Mouse (Mus musculus) lung, embryonic 15.5 days (tissue): ENCODE measurements at regions not wholly inside any gene's neighbourhood (a gene's known extent, or its start where the extent isn't known, plus 50 kb on each side); places are given as distances from the start of the nearest gene placed in this dataset.

ENCODE experiments used
- ATAC-seq: fragments of 200-750 bp; cut with Nextera tagmentation; 2 replicates; pipeline ENCODE4 v1.8.0; 2017; ENCODE audit warnings: moderate number of reproducible peaks, borderline replicate concordance; ENCODE audit not compliant: low FRiP score, low TSS enrichment; ENCODE audit errors: extremely low read depth
- H3K27ac ChIP-seq: fragments of 300-500 bp; sonication (generic); 2 replicates; pipeline ENCODE4 v1.5.1; 2015; ENCODE audit warnings: moderate library complexity, mild to moderate bottlenecking, inconsistent platforms
- H3K27me3 ChIP-seq: fragments of 300-500 bp; sonication (generic); 2 replicates; pipeline ENCODE4 v1.6.1; 2015; ENCODE audit warnings: inconsistent platforms
- H3K36me3 ChIP-seq: fragments of 300-500 bp; sonication (generic); 2 replicates; pipeline ENCODE4 v1.6.1; 2015; ENCODE audit warnings: inconsistent platforms
- H3K4me1 ChIP-seq: fragments of 300-500 bp; sonication (generic); 2 replicates; pipeline ENCODE4 v1.6.1; 2015; ENCODE audit warnings: inconsistent platforms
- H3K4me2 ChIP-seq: fragments of 300-500 bp; sonication (generic); 2 replicates; pipeline ENCODE4 v1.6.1; 2015; ENCODE audit warnings: inconsistent platforms, mild to moderate bottlenecking, moderate library complexity
- H3K4me3 ChIP-seq: fragments of 300-500 bp; sonication (generic); 2 replicates; pipeline ENCODE4 v1.5.1; 2015; ENCODE audit warnings: mild to moderate bottlenecking, inconsistent platforms
- H3K9ac ChIP-seq: fragments of 300-500 bp; sonication (generic); 2 replicates; pipeline ENCODE4 v1.6.1; 2015; ENCODE audit warnings: inconsistent platforms
- H3K9me3 ChIP-seq: fragments of 300-500 bp; sonication (generic); 2 replicates; pipeline ENCODE4 v1.6.1; 2016; ENCODE audit warnings: inconsistent platforms
- WGBS: fragments of 180-500 bp; shearing (Covaris S2); methylation state at CpG from one replicate; pipeline ENCODE4 v1.1.7; 2015; 5-methylcytosine and 5-hydroxymethylcytosine counted together

- ATAC-seq, result peak; percentile 35; the same call in 1 of the 2 replicates
- no peak overlapping the region for H3K27ac ChIP-seq
- no peaks in the 10 kb centered on the region for H3K27me3 ChIP-seq
- WGBS, result 29% methylated on average over 6 of the region's 6 CpGs
- H3K9ac ChIP-seq, result no peak overlapping the region
- no peak overlapping the region for H3K4me2 ChIP-seq
- H3K4me3 ChIP-seq, result no peak overlapping the region
- no peaks in the 10 kb centered on the region for H3K36me3 ChIP-seq
- H3K9me3 ChIP-seq, result no peaks in the 10 kb centered on the region
- no peaks in the 10 kb centered on the region for H3K4me1 ChIP-seq
Observed at GRCm38 (mm10) chr16:70103791-70104378, 209.9 kb upstream of the Gbe1 start.

GRCm38 (mm10) chr16:70141466-70141865, 172.3 kb upstream of the Gbe1 start:
- H3K27ac ChIP-seq, result no peak overlapping the region
- no peaks in the 10 kb centered on the region for H3K27me3 ChIP-seq
- no peaks in the 10 kb centered on the region for H3K36me3 ChIP-seq
- H3K9me3 ChIP-seq, result no peaks in the 10 kb centered on the region
- 53% methylated on average over 3 of the region's 3 CpGs for WGBS
- no peak overlapping the region for H3K9ac ChIP-seq
- no peak overlapping the region for H3K4me2 ChIP-seq
- no peak overlapping the region for H3K4me3 ChIP-seq
- no peaks in the 10 kb centered on the region for H3K4me1 ChIP-seq
- ATAC-seq, result no peak

GRCm38 (mm10) chr16:70147673-70148359, 165.9 kb upstream of the Gbe1 start:
- no peak for ATAC-seq
- Histone ChIP-seq H3K4me1 (no peaks in the 10 kb centered on the region), H3K4me3 (no peak overlapping the region), H3K9me3 (no peaks in the 10 kb centered on the region), H3K36me3 (no peaks in the 10 kb centered on the region), H3K27ac (no peak overlapping the region), H3K27me3 (no peaks in the 10 kb centered on the region), H3K9ac (no peak overlapping the region), H3K4me2 (no peak overlapping the region)
- WGBS, result 72% methylated on average over 10 of the region's 10 CpGs

- no peaks in the 10 kb centered on the region for H3K4me1 ChIP-seq
- H3K27me3 ChIP-seq, result no peaks in the 10 kb centered on the region
- 72% methylated on average over 7 of the region's 7 CpGs for WGBS
- H3K4me2 ChIP-seq, result no peak overlapping the region
- no peaks in the 10 kb centered on the region for H3K9me3 ChIP-seq
- no peaks in the 10 kb centered on the region for H3K36me3 ChIP-seq
- no peak overlapping the region for H3K9ac ChIP-seq
- no peak for ATAC-seq
- no peak overlapping the region for H3K4me3 ChIP-seq
- no peak overlapping the region for H3K27ac ChIP-seq
Observed at GRCm38 (mm10) chr16:70154587-70154986, 159.2 kb upstream of the Gbe1 start.

GRCm38 (mm10) chr16:70160539-70160938, 153.2 kb upstream of the Gbe1 start:
- no peak overlapping the region for H3K27ac ChIP-seq
- no peak for ATAC-seq

GRCm38 (mm10) chr16:70175140-70175539, 138.6 kb upstream of the Gbe1 start:
- Histone ChIP-seq H3K4me1 (no peaks in the 10 kb centered on the region), H3K9me3 (no peaks in the 10 kb centered on the region), H3K27me3 (no peaks in the 10 kb centered on the region), H3K36me3 (no peaks in the 10 kb centered on the region), H3K4me3 (no peak overlapping the region), H3K9ac (no peak overlapping the region), H3K27ac (no peak overlapping the region), H3K4me2 (no peak overlapping the region)
- no peak for ATAC-seq
- WGBS, result 31% methylated on average over 7 of the region's 7 CpGs

More at GRCm38 (mm10) chr16:70160539-70160938, 153.2 kb upstream of the Gbe1 start:
- Histone ChIP-seq H3K36me3 (no peaks in the 10 kb centered on the region), H3K4me2 (no peak overlapping the region), H3K4me1 (no peaks in the 10 kb centered on the region), H3K4me3 (no peak overlapping the region), H3K27me3 (no peaks in the 10 kb centered on the region), H3K9me3 (no peaks in the 10 kb centered on the region), H3K9ac (no peak overlapping the region)

GRCm38 (mm10) chr16:70178975-70179374, 134.8 kb upstream of the Gbe1 start:
- Histone ChIP-seq H3K4me2 (no peak overlapping the region), H3K27me3 (no peaks in the 10 kb centered on the region), H3K27ac (no peak overlapping the region), H3K9ac (no peak overlapping the region), H3K36me3 (no peaks in the 10 kb centered on the region), H3K4me3 (no peak overlapping the region), H3K4me1 (no peaks in the 10 kb centered on the region), H3K9me3 (no peaks in the 10 kb centered on the region)
- no peak for ATAC-seq
- WGBS, result 68% methylated on average over 7 of the region's 7 CpGs

- Histone ChIP-seq H3K9ac (no peak overlapping the region), H3K4me2 (no peak overlapping the region), H3K36me3 (no peaks in the 10 kb centered on the region), H3K27ac (no peak overlapping the region), H3K9me3 (no peaks in the 10 kb centered on the region), H3K4me3 (no peak overlapping the region), H3K27me3 (no peaks in the 10 kb centered on the region), H3K4me1 (no peaks in the 10 kb centered on the region)
- 50% methylated on average over 1 of the region's 1 CpGs for WGBS
- ATAC-seq, result no peak
Observed at GRCm38 (mm10) chr16:70213861-70214597, 99.7 kb upstream of the Gbe1 start.

GRCm38 (mm10) chr16:70214800-70215199, 98.9 kb upstream of the Gbe1 start:
- no peaks in the 10 kb centered on the region for H3K4me1 ChIP-seq
- no peak overlapping the region for H3K4me3 ChIP-seq
- no peaks in the 10 kb centered on the region for H3K9me3 ChIP-seq
- WGBS, result 16% methylated on average over 4 of the region's 4 CpGs
- no peak overlapping the region for H3K4me2 ChIP-seq
- no peaks in the 10 kb centered on the region for H3K27me3 ChIP-seq
- no peaks in the 10 kb centered on the region for H3K36me3 ChIP-seq
- ATAC-seq, result no peak
- H3K9ac ChIP-seq, result no peak overlapping the region
- no peak overlapping the region for H3K27ac ChIP-seq

GRCm38 (mm10) chr16:70227601-70228226, 86.0 kb upstream of the Gbe1 start:
- Histone ChIP-seq H3K36me3 (no peaks in the 10 kb centered on the region), H3K27ac (no peak overlapping the region), H3K4me3 (no peak overlapping the region), H3K4me2 (no peak overlapping the region), H3K9ac (no peak overlapping the region), H3K9me3 (no peaks in the 10 kb centered on the region), H3K4me1 (no peaks in the 10 kb centered on the region), H3K27me3 (no peaks in the 10 kb centered on the region)
- 80% methylated on average over 9 of the region's 9 CpGs for WGBS
- no peak for ATAC-seq

- Histone ChIP-seq H3K9me3 (no peaks in the 10 kb centered on the region), H3K9ac (no peak overlapping the region), H3K36me3 (no peaks in the 10 kb centered on the region), H3K4me2 (no peak overlapping the region), H3K4me1 (no peaks in the 10 kb centered on the region), H3K27ac (no peak overlapping the region), H3K4me3 (no peak overlapping the region), H3K27me3 (no peaks in the 10 kb centered on the region)
- 80% methylated on average over 9 of the region's 9 CpGs for WGBS
- ATAC-seq, result no peak
Observed at GRCm38 (mm10) chr16:70232706-70233105, 81.0 kb upstream of the Gbe1 start.

GRCm38 (mm10) chr16:70235189-70235588, 78.6 kb upstream of the Gbe1 start:
- Histone ChIP-seq H3K4me2 (no peak overlapping the region), H3K4me3 (no peak overlapping the region), H3K4me1 (0 out of 2 replicates have a peak, but pooled peaks cover 4% of the 10 kb centered on the region), H3K9ac (no peak overlapping the region), H3K9me3 (no peaks in the 10 kb centered on the region), H3K27me3 (no peaks in the 10 kb centered on the region), H3K27ac (no peak overlapping the region), H3K36me3 (no peaks in the 10 kb centered on the region)
- WGBS, result 85% methylated on average over 4 of the region's 4 CpGs
- no peak for ATAC-seq
